Mouse (Mus musculus): Measurements from ENCODE around the gene Zfhx3. TPM values are rescaled to one million over a fixed set of nuclear protein-coding genes. Genes with fewer than 3 reads are reported as not detected.

The Zfhx3 gene
- polyA plus RNA-seq, 1 experiment = 1.5 TPM

GRCm38 (mm10) chr8:108868259-108869090, 926.0 kb downstream of the Zfhx3 start:
- DNase-seq (ENCODE audit: extremely low spot score in 1 of 2, low spot score in 1 of 2) = no peak

- no peak for DNase-seq (ENCODE audit: extremely low spot score in 1 of 2, low spot score in 1 of 2)
Measured at GRCm38 (mm10) chr8:108869420-108869819, 927.0 kb downstream of the Zfhx3 start.

GRCm38 (mm10) chr8:108869935-108870334, 927.5 kb downstream of the Zfhx3 start:
- no peak for DNase-seq (ENCODE audit: extremely low spot score in 1 of 2, low spot score in 1 of 2)

GRCm38 (mm10) chr8:108870371-108870770, 927.9 kb downstream of the Zfhx3 start:
- no peak for DNase-seq (ENCODE audit: extremely low spot score in 1 of 2, low spot score in 1 of 2)

GRCm38 (mm10) chr8:108875722-108876121, 933.3 kb downstream of the Zfhx3 start:
- no peak for DNase-seq (ENCODE audit: extremely low spot score in 1 of 2, low spot score in 1 of 2)

GRCm38 (mm10) chr8:108880101-108880500, 937.7 kb downstream of the Zfhx3 start:
- DNase-seq (ENCODE audit: extremely low spot score in 1 of 2, low spot score in 1 of 2) = no peak

- DNase-seq (ENCODE audit: extremely low spot score in 1 of 2, low spot score in 1 of 2) = no peak
Measured at GRCm38 (mm10) chr8:108881336-108881735, 938.9 kb downstream of the Zfhx3 start.

GRCm38 (mm10) chr8:108882073-108882472, 939.6 kb downstream of the Zfhx3 start:
- DNase-seq (ENCODE audit: extremely low spot score in 1 of 2, low spot score in 1 of 2) = no peak

- no peak for DNase-seq (ENCODE audit: extremely low spot score in 1 of 2, low spot score in 1 of 2)
Measured at GRCm38 (mm10) chr8:108883381-108883780, 940.9 kb downstream of the Zfhx3 start.

- DNase-seq (ENCODE audit: extremely low spot score in 1 of 2, low spot score in 1 of 2) = no peak
Measured at GRCm38 (mm10) chr8:108884947-108885346, 942.5 kb downstream of the Zfhx3 start.

GRCm38 (mm10) chr8:108885450-108885849, 943.0 kb downstream of the Zfhx3 start:
- DNase-seq (ENCODE audit: extremely low spot score in 1 of 2, low spot score in 1 of 2) = no peak

- no peak for DNase-seq (ENCODE audit: extremely low spot score in 1 of 2, low spot score in 1 of 2)
Measured at GRCm38 (mm10) chr8:108885861-108886260, 943.4 kb downstream of the Zfhx3 start.

- DNase-seq (ENCODE audit: extremely low spot score in 1 of 2, low spot score in 1 of 2) = peak; percentile 54 to 91
Measured at GRCm38 (mm10) chr8:108886599-108887255, 944.3 kb downstream of the Zfhx3 start.

- DNase-seq (ENCODE audit: extremely low spot score in 1 of 2, low spot score in 1 of 2) = no peak
Measured at GRCm38 (mm10) chr8:108887256-108887615, 944.8 kb downstream of the Zfhx3 start.

- DNase-seq (ENCODE audit: extremely low spot score in 1 of 2, low spot score in 1 of 2) = no peak
Measured at GRCm38 (mm10) chr8:108887890-108888289, 945.4 kb downstream of the Zfhx3 start.

GRCm38 (mm10) chr8:108888924-108889323, 946.5 kb downstream of the Zfhx3 start:
- no peak for DNase-seq (ENCODE audit: extremely low spot score in 1 of 2, low spot score in 1 of 2)

GRCm38 (mm10) chr8:108889406-108889805, 947.0 kb downstream of the Zfhx3 start:
- DNase-seq (ENCODE audit: extremely low spot score in 1 of 2, low spot score in 1 of 2) = no peak

- no peak for DNase-seq (ENCODE audit: extremely low spot score in 1 of 2, low spot score in 1 of 2)
Measured at GRCm38 (mm10) chr8:108894287-108894686, 951.8 kb downstream of the Zfhx3 start.

GRCm38 (mm10) chr8:108896468-108897346, 954.3 kb downstream of the Zfhx3 start:
- peak in 1 of 2 experiments; percentile 78 for DNase-seq (ENCODE audit: extremely low spot score in 1 of 2, low spot score in 1 of 2)

- no peak for DNase-seq (ENCODE audit: extremely low spot score in 1 of 2, low spot score in 1 of 2)
Measured at GRCm38 (mm10) chr8:108897347-108898100, 955.1 kb downstream of the Zfhx3 start.
